Mouse (Mus musculus): ENCODE results near the gene Gm10639.
"Not testable (repeated sequence)": the region's sequence is repeated elsewhere in the genome, so short reads cannot be mapped to it uniquely, and the experiment has no call there.

GRCm38 (mm10) chr9:78342494-78342893 lies 52.8 kb downstream of the Gm10639 start:
- not testable (repeated sequence) for TF ChIP-seq CTCF (IDR thresholded peaks at IDR 0.05; ENCODE audit: low read depth, low read length); GATA1 (IDR thresholded peaks at IDR 0.05; ENCODE audit: borderline replicate concordance, low read length); GATA2 (IDR thresholded peaks at IDR 0.05; ENCODE audit: borderline replicate concordance, low read depth, low read length)

All from G1E (cell line).